Mouse (Mus musculus) stomach, postnatal 0 days (tissue): ENCODE data around the gene Sntg2. TPM values are rescaled to one million over a fixed set of nuclear protein-coding genes. Genes with fewer than 3 reads are reported as not detected.

Source experiments
- ATAC-seq: fragments of 200-750 bp; cut with Nextera tagmentation; 2 replicates; pipeline ENCODE4 v1.8.0; 2017; ENCODE audit not compliant: low FRiP score, low TSS enrichment
- DNase-seq: peaks from one replicate; pipeline ENCODE4 v3.0.0-alpha.2; 2016; ENCODE audit warnings: low spot score
- H3K27ac ChIP-seq: fragments of 300-500 bp; sonication (generic); replicated peaks from 2 replicates; pipeline ENCODE4 v1.5.1; 2014; ENCODE audit warnings: mild to moderate bottlenecking, control low read depth
- H3K27me3 ChIP-seq: fragments of 300-500 bp; sonication (generic); 2 replicates; pipeline ENCODE4 v1.6.1; 2014; ENCODE audit warnings: low read length; ENCODE audit not compliant: control insufficient read depth, insufficient read depth
- H3K36me3 ChIP-seq: fragments of 300-500 bp; sonication (generic); 2 replicates; pipeline ENCODE4 v1.6.1; 2014; ENCODE audit warnings: low read length, mixed read lengths; ENCODE audit not compliant: control insufficient read depth, insufficient read depth
- H3K4me1 ChIP-seq: fragments of 300-500 bp; sonication (generic); replicated peaks from 2 replicates; pipeline ENCODE4 v1.6.1; 2014; ENCODE audit warnings: antibody characterized with exemption; ENCODE audit not compliant: control insufficient read depth, insufficient read depth
- H3K4me2 ChIP-seq: fragments of 300-500 bp; sonication (generic); replicated peaks from 2 replicates; pipeline ENCODE4 v1.6.1; 2014; ENCODE audit warnings: low read depth, mild to moderate bottlenecking, control low read depth, moderate library complexity
- H3K4me3 ChIP-seq: fragments of 300-500 bp; sonication (generic); 2 replicates; pipeline ENCODE4 v1.5.1; 2014; ENCODE audit warnings: low read depth, low read length, control low read depth
- H3K9ac ChIP-seq: fragments of 300-500 bp; sonication (generic); 2 replicates; pipeline ENCODE4 v1.6.1; 2014; ENCODE audit warnings: mild to moderate bottlenecking, low read length, control low read depth, mixed read lengths
- H3K9me3 ChIP-seq: fragments of 300-500 bp; sonication (generic); 2 replicates; pipeline ENCODE4 v1.6.1; 2016; ENCODE audit warnings: low read length; ENCODE audit not compliant: control insufficient read depth
- CTCF ChIP-seq: IDR thresholded peaks from 2 replicates; pipeline ENCODE4 v1.5.1; 2016; ENCODE audit warnings: antibody characterized with exemption, low read depth, mild to moderate bottlenecking, moderate library complexity
- EP300 ChIP-seq: optimal IDR thresholded peaks from 2 replicates; pipeline ENCODE3; 2016; ENCODE audit warnings: antibody characterized with exemption
- WGBS: fragments of 180-500 bp; shearing (Covaris S2); extraction: QIAGEN DNeasy Blood & Tissue Kit; methylation state at CpG from one replicate; pipeline ENCODE4 v1.1.7; 2014; 5-methylcytosine and 5-hydroxymethylcytosine counted together
- polyA plus RNA-seq: library from polyadenylated mRNA; unstranded; fragments of >200 nt; fragmentation: Nextera tagmentation; extraction: Ambion mirVana; gene quantifications from 2 replicates; pipeline ENCODE4 v1.2.1, GENCODE M21; 2015

The Sntg2 gene
- polyA plus RNA-seq, 1 experiment from 2014 or later: 31.5 TPM

- 47% methylated on average over 8 of the region's 8 CpGs for WGBS
- H3K9me3 ChIP-seq: no peaks in the 10 kb centered on the region
- H3K27ac ChIP-seq: peak overlapping the region; percentile 78
- DNase-seq (no peak), ATAC-seq (peak; percentile 86; the same call in 1 of the 2 replicates)
- no peaks in the 10 kb centered on the region for H3K36me3 ChIP-seq
- H3K4me1 ChIP-seq: no peaks in the 10 kb centered on the region
- H3K27me3 ChIP-seq: no peaks in the 10 kb centered on the region
- no peak overlapping the region for H3K4me3 ChIP-seq
- H3K9ac ChIP-seq: no peak overlapping the region
- TF ChIP-seq CTCF: no peak
- TF ChIP-seq EP300: no peak
- no peak overlapping the region for H3K4me2 ChIP-seq
Observed at GRCm38 (mm10) chr12:30272242-30272985, 100.8 kb downstream of the Sntg2 start.

- no peaks in the 10 kb centered on the region for H3K4me1 ChIP-seq
- 67% methylated on average over 5 of the region's 5 CpGs for WGBS
- H3K36me3 ChIP-seq: no peaks in the 10 kb centered on the region
- no peak overlapping the region for H3K4me2 ChIP-seq
- TF ChIP-seq EP300: no peak
- TF ChIP-seq CTCF: no peak
- no peak overlapping the region for H3K4me3 ChIP-seq
- H3K27me3 ChIP-seq: no peaks in the 10 kb centered on the region
- ATAC-seq: no peak
- no peak overlapping the region for H3K27ac ChIP-seq
- no peaks in the 10 kb centered on the region for H3K9me3 ChIP-seq
- no peak for DNase-seq
- H3K9ac ChIP-seq: no peak overlapping the region
Observed at GRCm38 (mm10) chr12:30264206-30264605, 109.0 kb downstream of the Sntg2 start.

- TF ChIP-seq CTCF: no peak
- TF ChIP-seq EP300: no peak
- Histone ChIP-seq H3K4me1 (no peaks in the 10 kb centered on the region), H3K4me2 (no peak overlapping the region), H3K36me3 (no peaks in the 10 kb centered on the region), H3K9ac (no peak overlapping the region), H3K27me3 (no peaks in the 10 kb centered on the region), H3K27ac (no peak overlapping the region), H3K4me3 (no peak overlapping the region), H3K9me3 (no peaks in the 10 kb centered on the region)
- ATAC-seq: no peak
- 27% methylated on average over 2 of the region's 2 CpGs for WGBS
- DNase-seq: no peak
Observed at GRCm38 (mm10) chr12:30261187-30261586, 112.0 kb downstream of the Sntg2 start.

- H3K36me3 ChIP-seq: no peaks in the 10 kb centered on the region
- 42% methylated on average over 2 of the region's 2 CpGs for WGBS
Observed at GRCm38 (mm10) chr12:30258641-30259040, 114.5 kb downstream of the Sntg2 start.

GRCm38 (mm10) chr12:30257664-30258063, 115.5 kb downstream of the Sntg2 start:
- Histone ChIP-seq H3K4me1 (no peaks in the 10 kb centered on the region), H3K4me3 (no peak overlapping the region), H3K27me3 (no peaks in the 10 kb centered on the region), H3K27ac (no peak overlapping the region), H3K9me3 (no peaks in the 10 kb centered on the region), H3K4me2 (no peak overlapping the region), H3K36me3 (no peaks in the 10 kb centered on the region), H3K9ac (no peak overlapping the region)
- DNase-seq (no peak), ATAC-seq (no peak)
- WGBS: 86% methylated on average over 7 of the region's 7 CpGs
- TF ChIP-seq EP300: no peak
- TF ChIP-seq CTCF: no peak

More at GRCm38 (mm10) chr12:30258641-30259040, 114.5 kb downstream of the Sntg2 start:
- Histone ChIP-seq H3K4me2 (no peak overlapping the region), H3K4me1 (no peaks in the 10 kb centered on the region), H3K27me3 (no peaks in the 10 kb centered on the region), H3K9me3 (no peaks in the 10 kb centered on the region), H3K9ac (no peak overlapping the region), H3K4me3 (no peak overlapping the region), H3K27ac (no peak overlapping the region)
- ATAC-seq (no peak), DNase-seq (no peak)
- no peak for TF ChIP-seq EP300
- TF ChIP-seq CTCF: no peak

- Histone ChIP-seq H3K36me3 (no peaks in the 10 kb centered on the region), H3K4me2 (no peak overlapping the region), H3K27me3 (no peaks in the 10 kb centered on the region), H3K9me3 (no peaks in the 10 kb centered on the region), H3K9ac (no peak overlapping the region), H3K4me1 (no peaks in the 10 kb centered on the region), H3K27ac (no peak overlapping the region), H3K4me3 (no peak overlapping the region)
- WGBS: 72% methylated on average over 3 of the region's 3 CpGs
- ATAC-seq (no peak), DNase-seq (no peak)
- TF ChIP-seq CTCF (no peak), EP300 (no peak)
Observed at GRCm38 (mm10) chr12:30256207-30256606, 117.0 kb downstream of the Sntg2 start.
